Mouse (Mus musculus): ENCODE measurements around the gene Gm17349. TPM values are rescaled to one million over a fixed set of nuclear protein-coding genes. Genes with fewer than 3 reads are reported as not detected.

Gm17349 gene
- polyA plus RNA-seq, 1 experiment from 2014 or later, result not detected

DNA sequence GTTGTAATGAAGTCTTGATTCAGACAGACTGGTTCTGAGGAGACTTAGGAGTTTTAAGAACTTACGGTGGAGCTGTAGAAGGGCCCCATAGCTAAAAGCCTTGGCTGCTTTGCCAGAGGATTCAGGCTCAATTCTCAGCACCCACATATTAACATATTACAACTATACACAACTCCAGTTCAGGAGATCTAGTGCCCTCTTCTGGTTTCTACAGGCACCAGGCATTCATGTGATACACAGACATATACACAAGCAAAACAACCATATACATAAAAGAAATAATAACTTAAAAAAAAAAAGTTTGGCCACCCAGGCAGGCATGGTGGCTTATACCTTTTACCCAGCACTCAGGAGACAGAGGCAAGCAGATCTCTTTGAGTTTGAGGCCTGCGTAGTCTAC is 37.7 kb downstream of the Gm17349 start:
- Histone ChIP-seq H3K4me2 (no peak overlapping the region), H3K9me3 (ENCODE audit: control insufficient read depth, low read length) (no peaks in the 10 kb centered on the region), H3K4me1 (replicated peaks; ENCODE audit: control insufficient read depth, insufficient read depth, low read length) (peaks cover 26% of the 10 kb centered on the region), H3K9ac (ENCODE audit: low read depth, low read length) (no peak overlapping the region), H3K27me3 (replicated peaks; ENCODE audit: control insufficient read depth, insufficient read depth, low read length) (peaks cover 78% of the 10 kb centered on the region), H3K36me3 (ENCODE audit: control insufficient read depth, insufficient read depth, low read length) (no peaks in the 10 kb centered on the region), H3K4me3 (ENCODE audit: low read depth, low read length) (no peak overlapping the region), H3K27ac (ENCODE audit: low read depth, low read length) (no peak overlapping the region)
- DNase-seq (ENCODE audit: low spot score) (no peak), ATAC-seq (replicated peaks; ENCODE audit: low FRiP score) (no peak)
- WGBS, result 93% methylated on average over 2 of the region's 2 CpGs

DNA sequence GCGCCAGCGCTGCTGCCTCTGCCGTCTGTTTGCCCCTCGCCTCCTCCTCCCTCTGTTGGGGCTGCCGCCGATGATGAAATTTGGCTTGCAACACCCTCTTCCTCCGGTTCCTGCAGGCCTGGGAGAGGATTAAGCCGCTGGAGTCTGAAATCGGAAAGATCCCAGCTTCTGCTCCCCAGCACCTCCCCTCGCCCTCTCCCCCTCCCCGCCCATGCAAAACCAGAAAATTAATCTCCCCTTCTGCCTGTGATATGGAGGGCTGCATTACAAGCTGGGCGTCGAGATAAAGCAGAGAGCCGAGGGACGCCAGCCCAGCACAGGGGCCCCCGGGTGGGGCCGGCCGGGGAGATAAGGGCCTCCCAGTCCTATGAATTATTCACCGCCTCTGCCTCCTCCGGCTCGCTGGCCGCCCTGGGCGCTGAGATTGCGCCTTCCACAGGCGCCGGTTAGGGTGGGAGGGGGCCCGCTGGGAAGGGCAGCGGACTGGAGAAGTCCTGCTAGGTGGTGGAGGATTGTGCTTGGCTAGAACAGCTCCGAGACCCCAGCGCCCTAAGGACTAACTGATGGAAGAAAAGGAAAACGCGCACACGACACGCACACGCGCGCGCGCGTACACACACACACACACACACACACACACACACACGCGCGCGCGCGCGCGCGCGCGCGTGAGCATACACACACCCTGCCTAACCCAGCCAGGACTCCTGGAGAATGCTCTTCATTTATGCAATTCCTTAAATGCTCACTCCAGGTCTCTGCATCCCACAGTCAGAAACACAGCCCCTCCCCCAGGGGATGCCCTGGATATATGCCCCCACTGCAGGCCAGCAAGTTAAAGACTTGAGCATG is 40.5 kb downstream of the Gm17349 start:
- peak overlapping the region; percentile 70 for H3K4me2 ChIP-seq
- H3K9me3 ChIP-seq (ENCODE audit: control insufficient read depth, low read length), result no peaks in the 10 kb centered on the region
- peak overlapping the region; percentile 46; the same call in 1 of the 2 replicates for H3K9ac ChIP-seq (ENCODE audit: low read depth, low read length)
- peaks cover 68% of the 10 kb centered on the region for H3K27me3 ChIP-seq (replicated peaks; ENCODE audit: control insufficient read depth, insufficient read depth, low read length)
- peaks cover 31% of the 10 kb centered on the region for H3K4me1 ChIP-seq (replicated peaks; ENCODE audit: control insufficient read depth, insufficient read depth, low read length)
- H3K27ac ChIP-seq (ENCODE audit: low read depth, low read length), result peak overlapping the region; percentile 50; the same call in 1 of the 2 replicates
- DNase-seq (ENCODE audit: low spot score) (peak; percentile 88), ATAC-seq (replicated peaks; ENCODE audit: low FRiP score) (peak; percentile 95)
- peak overlapping the region; percentile 40 for H3K4me3 ChIP-seq (ENCODE audit: low read depth, low read length)
- WGBS, result under 1% methylated on average over 52 of the region's 52 CpGs
- no peaks in the 10 kb centered on the region for H3K36me3 ChIP-seq (ENCODE audit: control insufficient read depth, insufficient read depth, low read length)

DNA sequence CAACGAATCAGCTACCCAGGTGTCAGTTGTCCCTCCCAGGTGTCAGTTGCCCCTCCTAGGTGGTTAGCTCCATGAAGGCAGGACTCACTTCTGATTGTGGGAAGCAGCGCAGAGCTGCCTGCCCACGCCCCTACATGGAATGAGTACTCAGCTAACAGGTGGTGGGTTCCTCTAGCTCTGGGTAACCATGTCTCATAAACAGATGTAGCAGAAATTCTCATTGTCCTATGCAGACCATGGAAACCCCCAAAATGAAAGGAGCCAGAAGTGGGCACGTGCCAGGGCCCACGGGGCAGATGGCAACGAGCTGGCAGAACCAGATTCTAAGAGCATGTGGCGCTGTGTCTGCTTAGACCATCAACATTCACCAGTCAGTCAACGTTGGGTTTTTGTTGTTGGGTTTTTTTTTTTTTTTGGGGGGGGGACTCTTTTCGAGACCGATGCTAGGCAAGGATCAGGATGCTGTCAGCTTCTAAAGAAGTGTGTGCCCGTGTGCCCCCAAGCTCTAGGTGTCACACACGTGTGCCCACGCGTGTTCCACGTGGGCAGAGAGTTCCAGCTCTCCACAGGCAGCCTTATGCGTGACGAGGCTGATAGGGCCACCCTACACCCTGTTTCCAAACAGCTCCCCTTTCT is 41.2 kb downstream of the Gm17349 start:
- 5% methylated on average over 17 of the region's 17 CpGs for WGBS
- no peak for ATAC-seq (replicated peaks; ENCODE audit: low FRiP score)
- peaks cover 62% of the 10 kb centered on the region for H3K27me3 ChIP-seq (replicated peaks; ENCODE audit: control insufficient read depth, insufficient read depth, low read length)
- peaks cover 31% of the 10 kb centered on the region for H3K4me1 ChIP-seq (replicated peaks; ENCODE audit: control insufficient read depth, insufficient read depth, low read length)
- no peaks in the 10 kb centered on the region for H3K9me3 ChIP-seq (ENCODE audit: control insufficient read depth, low read length)
- peak overlapping the region; percentile 70 for H3K4me2 ChIP-seq
- no peaks in the 10 kb centered on the region for H3K36me3 ChIP-seq (ENCODE audit: control insufficient read depth, insufficient read depth, low read length)
- H3K4me3 ChIP-seq (ENCODE audit: low read depth, low read length), result peak overlapping the region; percentile 40
- no peak for DNase-seq (ENCODE audit: low spot score)
- 0 out of 2 replicates have a peak overlapping the region, but pooled peaks have one; percentile 6 for H3K9ac ChIP-seq (ENCODE audit: low read depth, low read length)
- peak overlapping the region; percentile 50; the same call in 1 of the 2 replicates for H3K27ac ChIP-seq (ENCODE audit: low read depth, low read length)

DNA sequence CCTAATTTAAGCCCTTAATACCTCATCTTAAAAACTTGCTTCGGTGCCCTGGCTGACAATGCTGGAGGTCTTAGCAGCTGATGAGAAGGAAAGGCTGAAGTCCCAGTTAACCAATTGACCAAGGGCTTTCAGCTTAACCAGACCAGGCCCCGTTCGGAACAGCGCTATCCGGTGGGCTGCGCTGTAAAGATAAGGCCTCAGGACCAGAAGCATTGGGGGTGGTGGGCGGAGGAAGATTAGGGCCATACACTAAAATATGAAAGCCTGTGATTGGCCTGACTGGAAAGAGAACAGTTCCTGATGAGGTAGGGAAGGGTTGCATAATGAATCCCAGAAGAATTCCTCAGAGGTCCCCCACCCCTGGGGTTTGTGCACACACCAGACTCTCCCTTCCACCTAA is 42.9 kb downstream of the Gm17349 start:
- Histone ChIP-seq H3K27me3 (replicated peaks; ENCODE audit: control insufficient read depth, insufficient read depth, low read length) (peaks cover 61% of the 10 kb centered on the region), H3K9me3 (ENCODE audit: control insufficient read depth, low read length) (no peaks in the 10 kb centered on the region), H3K4me1 (replicated peaks; ENCODE audit: control insufficient read depth, insufficient read depth, low read length) (peaks cover 31% of the 10 kb centered on the region), H3K4me3 (ENCODE audit: low read depth, low read length) (no peak overlapping the region), H3K36me3 (ENCODE audit: control insufficient read depth, insufficient read depth, low read length) (no peaks in the 10 kb centered on the region), H3K27ac (ENCODE audit: low read depth, low read length) (no peak overlapping the region), H3K4me2 (no peak overlapping the region), H3K9ac (ENCODE audit: low read depth, low read length) (no peak overlapping the region)
- 8% methylated on average over 7 of the region's 7 CpGs for WGBS
- DNase-seq (ENCODE audit: low spot score) (no peak), ATAC-seq (replicated peaks; ENCODE audit: low FRiP score) (no peak)

DNA sequence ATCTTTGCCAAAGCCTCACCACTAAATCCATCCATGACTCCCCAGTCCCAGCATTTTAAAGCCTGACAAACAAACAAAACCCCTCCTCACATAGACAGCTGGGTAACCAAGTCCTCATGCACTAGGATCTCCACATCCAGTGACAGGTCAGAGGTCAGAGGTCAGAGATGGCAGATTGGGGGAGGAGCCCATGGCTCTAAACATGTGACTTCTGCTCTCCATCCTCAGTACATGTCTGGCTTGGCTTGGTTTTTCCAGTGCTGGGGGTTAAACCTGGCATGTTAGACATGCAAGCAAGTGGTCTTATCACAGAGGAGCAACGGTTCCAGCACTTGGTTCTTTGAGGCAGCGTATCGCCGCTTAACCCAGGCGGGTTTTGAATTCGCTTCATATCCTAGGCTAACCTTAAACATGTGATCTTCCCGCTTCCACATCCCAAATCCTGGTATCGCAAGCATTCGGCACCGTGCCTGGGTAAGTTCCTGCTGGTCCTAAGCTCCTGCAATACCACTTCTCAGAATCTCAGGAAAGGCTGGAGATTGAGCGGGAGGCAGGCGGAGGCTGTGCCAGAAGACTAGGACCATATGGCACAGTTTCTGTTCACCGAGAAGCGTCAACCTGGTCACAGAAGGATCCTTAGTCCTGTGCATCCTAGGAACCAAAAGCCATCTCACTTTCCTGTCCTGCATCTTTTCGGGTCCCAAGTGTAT is 44.0 kb downstream of the Gm17349 start:
- Histone ChIP-seq H3K27ac (ENCODE audit: low read depth, low read length) (no peak overlapping the region), H3K36me3 (ENCODE audit: control insufficient read depth, insufficient read depth, low read length) (no peaks in the 10 kb centered on the region), H3K4me3 (ENCODE audit: low read depth, low read length) (no peak overlapping the region), H3K9me3 (ENCODE audit: control insufficient read depth, low read length) (no peaks in the 10 kb centered on the region), H3K27me3 (replicated peaks; ENCODE audit: control insufficient read depth, insufficient read depth, low read length) (peaks cover 58% of the 10 kb centered on the region), H3K4me2 (no peak overlapping the region), H3K9ac (ENCODE audit: low read depth, low read length) (no peak overlapping the region), H3K4me1 (replicated peaks; ENCODE audit: control insufficient read depth, insufficient read depth, low read length) (peaks cover 28% of the 10 kb centered on the region)
- ATAC-seq (replicated peaks; ENCODE audit: low FRiP score) (no peak), DNase-seq (ENCODE audit: low spot score) (no peak)
- WGBS, result 88% methylated on average over 15 of the region's 15 CpGs

DNA sequence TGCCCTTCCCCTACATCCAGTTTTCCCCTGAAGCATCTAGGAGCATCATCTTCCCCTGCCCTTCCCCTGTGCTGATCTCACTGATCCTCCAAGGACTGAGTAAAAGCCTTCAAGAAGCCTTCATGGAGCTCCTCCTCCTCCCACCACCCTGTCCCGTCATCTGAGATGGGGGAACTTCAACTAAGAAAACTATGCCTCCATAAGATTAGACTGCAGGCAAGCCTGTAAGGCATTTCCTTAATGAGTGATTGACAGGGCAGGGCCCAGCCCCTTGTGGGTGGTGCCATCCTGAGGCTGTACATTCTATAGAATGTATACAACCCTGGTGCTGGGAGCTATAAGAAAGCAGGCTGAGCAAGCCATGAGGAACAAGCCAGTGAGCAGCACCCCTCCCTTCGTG is 46.9 kb downstream of the Gm17349 start:
- H3K27ac ChIP-seq (ENCODE audit: low read depth, low read length), result no peak overlapping the region
- DNase-seq (ENCODE audit: low spot score) (no peak), ATAC-seq (replicated peaks; ENCODE audit: low FRiP score) (no peak)
- no peaks in the 10 kb centered on the region for H3K36me3 ChIP-seq (ENCODE audit: control insufficient read depth, insufficient read depth, low read length)
- H3K27me3 ChIP-seq (replicated peaks; ENCODE audit: control insufficient read depth, insufficient read depth, low read length), result peaks cover 72% of the 10 kb centered on the region
- no peak overlapping the region for H3K4me3 ChIP-seq (ENCODE audit: low read depth, low read length)
- peaks cover 18% of the 10 kb centered on the region for H3K4me1 ChIP-seq (replicated peaks; ENCODE audit: control insufficient read depth, insufficient read depth, low read length)
- no peaks in the 10 kb centered on the region for H3K9me3 ChIP-seq (ENCODE audit: control insufficient read depth, low read length)
- 23% methylated on average over 2 of the region's 2 CpGs for WGBS
- H3K9ac ChIP-seq (ENCODE audit: low read depth, low read length), result no peak overlapping the region
- H3K4me2 ChIP-seq, result no peak overlapping the region

DNA sequence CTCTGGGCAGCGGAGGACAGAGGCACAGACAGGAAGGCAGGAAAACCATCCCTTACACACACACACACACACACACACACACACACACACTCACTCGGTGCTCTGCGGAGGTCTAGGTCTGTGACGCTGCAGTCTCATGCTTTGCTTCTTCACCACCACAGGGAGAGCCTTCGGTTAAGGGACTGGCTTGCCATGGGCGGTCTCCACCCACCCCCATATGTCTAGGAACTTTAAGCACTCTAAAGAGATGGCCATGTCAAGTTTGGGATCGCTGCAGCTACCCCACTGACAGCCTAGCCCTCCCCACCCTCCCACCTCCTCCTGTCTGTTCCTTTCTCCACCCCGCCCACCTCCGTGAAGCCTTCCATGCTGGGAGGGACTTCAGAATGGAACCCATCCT is 49.3 kb downstream of the Gm17349 start:
- no peak for DNase-seq (ENCODE audit: low spot score)
- H3K4me3 ChIP-seq (ENCODE audit: low read depth, low read length), result no peak overlapping the region
- no peak overlapping the region for H3K27ac ChIP-seq (ENCODE audit: low read depth, low read length)
- ATAC-seq (replicated peaks; ENCODE audit: low FRiP score), result no peak
- peaks cover 13% of the 10 kb centered on the region for H3K4me1 ChIP-seq (replicated peaks; ENCODE audit: control insufficient read depth, insufficient read depth, low read length)
- peaks cover 66% of the 10 kb centered on the region for H3K27me3 ChIP-seq (replicated peaks; ENCODE audit: control insufficient read depth, insufficient read depth, low read length)
- H3K9ac ChIP-seq (ENCODE audit: low read depth, low read length), result no peak overlapping the region
- WGBS, result 37% methylated on average over 9 of the region's 9 CpGs
- H3K36me3 ChIP-seq (ENCODE audit: control insufficient read depth, insufficient read depth, low read length), result no peaks in the 10 kb centered on the region
- H3K4me2 ChIP-seq, result no peak overlapping the region
- no peaks in the 10 kb centered on the region for H3K9me3 ChIP-seq (ENCODE audit: control insufficient read depth, low read length)

DNA sequence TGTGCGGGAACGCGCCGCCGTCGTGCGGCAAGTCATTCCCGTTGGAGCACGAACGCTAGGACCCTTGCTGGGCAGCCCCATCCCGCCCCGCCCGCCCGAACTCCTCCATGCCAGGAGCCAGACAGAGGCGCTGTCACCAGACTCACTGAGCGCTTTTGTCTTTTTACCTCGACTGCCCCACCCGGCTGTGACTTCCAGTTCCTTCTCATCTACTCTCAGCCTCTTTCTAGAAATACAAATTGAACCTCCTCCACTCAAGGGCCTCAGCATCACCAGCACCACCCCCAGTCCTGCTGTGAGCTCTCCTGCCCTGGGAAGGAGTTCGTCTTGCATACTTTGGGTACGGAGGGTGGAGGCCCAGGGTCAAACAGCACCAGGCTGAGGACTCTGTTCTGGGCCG is 51.4 kb downstream of the Gm17349 start:
- peak overlapping the region; percentile 24 for H3K4me3 ChIP-seq (ENCODE audit: low read depth, low read length)
- H3K36me3 ChIP-seq (ENCODE audit: control insufficient read depth, insufficient read depth, low read length), result no peaks in the 10 kb centered on the region
- peaks cover 55% of the 10 kb centered on the region for H3K27me3 ChIP-seq (replicated peaks; ENCODE audit: control insufficient read depth, insufficient read depth, low read length)
- ATAC-seq (replicated peaks; ENCODE audit: low FRiP score) (no peak), DNase-seq (ENCODE audit: low spot score) (no peak)
- 8% methylated on average over 21 of the region's 21 CpGs for WGBS
- no peak overlapping the region for H3K9ac ChIP-seq (ENCODE audit: low read depth, low read length)
- H3K9me3 ChIP-seq (ENCODE audit: control insufficient read depth, low read length), result no peaks in the 10 kb centered on the region
- H3K27ac ChIP-seq (ENCODE audit: low read depth, low read length), result no peak overlapping the region
- H3K4me2 ChIP-seq, result peak overlapping the region; percentile 54
- H3K4me1 ChIP-seq (replicated peaks; ENCODE audit: control insufficient read depth, insufficient read depth, low read length), result peaks cover 32% of the 10 kb centered on the region
